Mouse (Mus musculus) olfactory bulb, adult 2 months (tissue): Measurements from ENCODE around the gene Synj1. TPM values are rescaled to one million over a fixed set of nuclear protein-coding genes. Genes with fewer than 3 reads are reported as not detected.

Experiments used
- H3K27ac ChIP-seq: fragments of 200-500 bp; 2 replicates; pipeline ENCODE4 v1.5.1; 2012; ENCODE audit warnings: low read depth, low read length; ENCODE audit not compliant: insufficient read depth
- H3K4me1 ChIP-seq: fragments of 200-500 bp; 2 replicates; pipeline ENCODE4 v1.6.1; 2012; ENCODE audit warnings: low read length; ENCODE audit not compliant: control insufficient read depth, insufficient read depth
- H3K4me3 ChIP-seq: fragments of 200-500 bp; 2 replicates; pipeline ENCODE4 v1.5.1; 2012; ENCODE audit warnings: mild to moderate bottlenecking, low read depth, low read length, moderate library complexity; ENCODE audit not compliant: insufficient read depth
- CTCF ChIP-seq: fragments of 200-500 bp; IDR thresholded peaks from 2 replicates; pipeline ENCODE4 v1.5.1; 2012; ENCODE audit warnings: low read depth, mild to moderate bottlenecking, low read length, moderate library complexity; ENCODE audit not compliant: insufficient read depth
- POLR2A ChIP-seq: fragments of 200-500 bp; IDR thresholded peaks from 2 replicates; pipeline ENCODE4 v1.6.1; 2012; ENCODE audit warnings: mild to moderate bottlenecking, low read depth, low read length, moderate library complexity; ENCODE audit not compliant: insufficient read depth
- WGBS: fragments of 180-500 bp; shearing (Covaris S2); methylation state at CpG from one replicate; pipeline ENCODE4 v1.1.7; 2018; 5-methylcytosine and 5-hydroxymethylcytosine counted together
- polyA plus RNA-seq: library from polyadenylated mRNA; stranded (reverse); fragments of >200 nt; gene quantifications from 2 replicates; pipeline ENCODE4 v1.2.4, GENCODE M21; 2012; ENCODE audit warnings: low replicate concordance; ENCODE audit not compliant: missing spikeins, insufficient read depth, insufficient read length

Gene Synj1
- polyA plus RNA-seq, 1 experiment, result 252 TPM

DNA sequence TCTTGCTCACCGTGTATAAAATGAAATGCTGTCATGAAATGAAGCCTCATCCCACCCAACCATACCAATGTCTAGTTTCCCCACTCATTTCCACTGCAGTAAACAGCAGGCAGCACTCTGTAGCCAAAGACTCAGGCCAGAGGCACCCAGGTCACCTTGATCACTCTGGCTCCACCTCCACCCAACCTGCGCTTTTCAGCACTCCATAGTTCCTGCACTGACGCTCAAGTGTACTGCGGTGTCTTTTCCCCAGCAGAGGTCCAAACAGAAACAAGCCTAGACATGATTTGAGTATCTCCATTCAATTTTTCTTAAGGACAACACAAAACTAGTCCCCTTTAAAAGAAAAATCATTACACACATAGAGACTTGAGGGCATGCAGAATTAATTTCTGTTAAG is 8.4 kb upstream of the Synj1 start:
- no peak for TF ChIP-seq POLR2A
- no peak for TF ChIP-seq CTCF
- WGBS, result 94% methylated on average over 4 of the region's 4 CpGs
- H3K4me3 ChIP-seq, result no peak overlapping the region

DNA sequence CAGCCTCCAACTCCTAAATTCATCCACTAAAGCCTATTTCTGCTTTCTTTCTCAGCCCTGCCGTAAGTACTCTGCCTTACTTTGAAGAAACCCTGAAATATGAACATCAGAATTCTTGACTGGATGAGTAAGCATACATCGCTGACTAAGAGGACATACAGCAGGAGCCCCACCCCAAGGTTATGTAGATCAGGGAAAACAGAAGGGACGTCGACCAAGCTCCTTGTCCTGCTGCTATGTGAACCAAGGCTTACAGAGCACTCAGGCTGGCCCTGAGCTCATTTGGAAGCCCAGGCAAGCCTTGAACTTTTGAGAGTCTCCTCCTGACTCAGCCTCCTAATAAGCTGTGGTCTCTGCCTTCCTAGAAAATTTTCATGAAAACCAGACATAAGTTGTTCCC is 4.7 kb upstream of the Synj1 start:
- no peak for TF ChIP-seq CTCF
- TF ChIP-seq POLR2A, result no peak
- WGBS, result 84% methylated on average over 4 of the region's 4 CpGs
- Histone ChIP-seq H3K4me1 (no peaks in the 10 kb centered on the region), H3K4me3 (no peak overlapping the region), H3K27ac (no peak overlapping the region)

More for the DNA sequence above, 8.4 kb upstream of the Synj1 start:
- no peaks in the 10 kb centered on the region for H3K4me1 ChIP-seq
- no peak overlapping the region for H3K27ac ChIP-seq

DNA sequence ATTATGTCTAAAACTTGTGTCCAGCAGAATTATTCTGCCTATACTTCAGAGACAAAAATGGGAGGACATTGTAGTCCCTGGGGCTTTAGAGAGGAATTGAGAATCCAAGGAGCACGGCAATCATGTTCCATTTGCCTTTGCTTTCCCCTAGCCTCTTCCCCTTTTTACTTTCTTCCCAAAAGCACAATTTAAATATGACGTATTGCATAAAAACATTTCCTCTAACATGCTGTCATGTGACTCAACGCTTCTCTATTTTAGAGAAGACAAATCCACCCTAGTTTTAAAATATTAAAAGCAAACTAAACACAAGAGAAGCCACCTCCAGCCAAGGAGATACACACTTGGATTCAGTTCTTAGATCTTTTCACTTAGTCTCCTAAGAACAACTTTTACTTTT is 739 bp upstream of the Synj1 start:
- 9% methylated on average over 3 of the region's 3 CpGs for WGBS
- peak overlapping the region; percentile 69 for H3K4me3 ChIP-seq
- TF ChIP-seq POLR2A, result no peak
- no peak for TF ChIP-seq CTCF
- H3K27ac ChIP-seq, result peak overlapping the region; percentile 87
- H3K4me1 ChIP-seq, result peaks cover 3% of the 10 kb centered on the region

DNA sequence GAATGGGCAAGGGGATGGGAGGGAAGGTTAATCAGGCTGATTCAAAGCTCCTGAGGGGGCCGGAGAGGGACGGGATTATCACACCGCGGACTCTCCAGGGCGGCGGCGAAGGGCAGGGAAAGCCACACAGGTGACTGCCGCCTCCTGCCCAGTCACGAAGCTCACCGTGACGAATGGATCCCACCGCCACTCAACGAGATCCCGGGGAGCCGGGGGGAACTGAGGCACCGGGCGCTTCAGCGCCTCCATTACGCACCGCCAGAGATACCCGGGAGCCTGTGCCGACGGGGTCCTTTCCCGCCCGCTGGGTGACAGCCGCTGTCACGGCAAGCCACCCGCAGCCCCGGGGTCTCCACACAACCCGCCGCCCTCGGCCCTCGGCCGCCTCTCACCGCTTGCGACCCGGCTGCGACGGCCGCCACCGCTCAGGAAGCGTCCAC is 507 bp downstream of the Synj1 start:
- TF ChIP-seq POLR2A (no peak), CTCF (no peak)
- under 1% methylated on average over 42 of the region's 42 CpGs for WGBS
- peak overlapping the region; percentile 69 for H3K4me3 ChIP-seq
- H3K27ac ChIP-seq, result peak overlapping the region; percentile 59
- peaks cover 3% of the 10 kb centered on the region for H3K4me1 ChIP-seq

DNA sequence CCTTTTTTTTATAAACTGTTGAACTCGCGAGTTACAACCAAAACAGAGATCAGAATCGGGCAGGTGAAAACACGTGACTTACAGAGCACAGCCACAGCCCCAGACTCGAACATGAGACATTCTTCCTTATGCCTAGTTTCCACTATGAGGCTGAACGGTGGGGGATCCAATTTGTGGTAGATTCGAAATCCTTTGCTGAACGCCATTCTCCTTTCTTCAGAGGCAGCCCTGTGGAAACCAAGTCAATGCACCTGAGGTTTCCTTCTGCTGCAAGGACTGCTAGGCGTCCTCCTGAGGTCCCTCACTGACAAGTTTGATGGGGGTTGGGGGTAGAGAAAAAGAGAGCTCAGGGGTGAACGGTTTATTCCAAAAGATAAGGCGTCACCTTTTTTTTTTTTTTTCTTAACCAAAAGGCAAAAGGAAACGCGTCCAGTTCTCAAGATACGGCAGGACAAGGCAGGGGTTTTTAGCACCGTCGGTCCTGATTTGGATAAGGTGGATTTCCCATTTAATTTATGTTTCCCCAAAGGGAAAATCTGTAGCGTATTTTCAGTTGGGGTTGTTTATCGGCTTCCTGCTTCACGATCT is 1.1 kb downstream of the Synj1 start:
- WGBS, result under 1% methylated on average over 19 of the region's 19 CpGs
- H3K27ac ChIP-seq, result peak overlapping the region; percentile 59

DNA sequence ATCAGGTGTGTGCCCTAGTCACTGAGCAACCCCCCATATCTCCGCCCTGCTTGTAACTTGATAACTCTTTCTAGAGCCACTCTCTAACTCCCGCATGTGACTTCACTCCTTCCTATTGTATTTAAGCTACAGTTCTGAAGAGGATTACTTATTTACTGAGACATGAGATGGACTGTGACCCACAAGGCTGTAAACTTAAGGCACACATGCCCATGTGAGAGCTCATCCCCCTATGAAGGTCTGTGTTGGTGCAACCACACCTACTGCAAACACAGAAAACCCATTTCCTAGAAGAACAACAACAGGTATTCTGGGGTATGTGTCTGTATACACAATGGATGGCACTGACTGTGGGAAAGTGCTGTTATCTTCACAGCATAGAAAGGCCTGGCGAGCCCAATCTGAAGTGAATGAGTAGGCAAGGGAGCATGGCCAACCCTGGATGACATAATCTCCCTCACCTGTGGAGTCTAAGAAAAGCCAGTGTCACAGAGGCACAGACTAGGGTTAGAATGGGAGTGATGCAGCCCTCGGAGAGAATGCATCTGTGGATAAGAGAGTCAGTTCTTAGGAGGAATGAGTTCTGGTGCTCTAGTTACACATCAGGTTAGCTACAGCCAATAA is 6.1 kb downstream of the Synj1 start:
- H3K4me1 ChIP-seq, result peaks cover 3% of the 10 kb centered on the region
- no peak overlapping the region for H3K4me3 ChIP-seq
- no peak overlapping the region for H3K27ac ChIP-seq
- no peak for TF ChIP-seq POLR2A
- no peak for TF ChIP-seq CTCF
- WGBS, result 92% methylated on average over 4 of the region's 4 CpGs

More for the DNA sequence above, 1.1 kb downstream of the Synj1 start:
- no peak for TF ChIP-seq POLR2A
- no peak for TF ChIP-seq CTCF
- H3K4me3 ChIP-seq, result peak overlapping the region; percentile 69
- peaks cover 3% of the 10 kb centered on the region for H3K4me1 ChIP-seq

DNA sequence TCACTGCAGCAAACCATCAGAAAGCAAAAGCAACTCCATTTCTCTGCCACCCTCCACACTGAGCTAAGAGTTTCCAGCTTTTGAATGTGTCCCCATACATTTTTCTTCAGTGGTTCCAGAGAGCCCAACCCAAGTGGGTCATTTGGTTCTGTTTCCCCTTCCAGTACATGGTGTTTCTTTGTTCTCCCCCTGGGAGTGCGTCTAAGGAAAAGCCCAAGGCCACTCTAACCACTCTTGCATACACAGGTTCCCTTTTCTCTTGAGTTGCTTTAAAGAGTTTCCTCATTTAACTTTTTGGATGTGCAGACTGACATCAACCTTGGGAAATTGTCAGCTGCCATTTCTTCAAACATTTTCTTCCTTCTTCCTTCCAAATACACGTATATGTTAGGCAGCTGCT is 10.0 kb downstream of the Synj1 start:
- TF ChIP-seq CTCF, result no peak
- TF ChIP-seq POLR2A, result no peak
- WGBS, result 83% methylated on average over 2 of the region's 2 CpGs
- H3K27ac ChIP-seq, result no peak overlapping the region
- peaks cover 4% of the 10 kb centered on the region for H3K4me1 ChIP-seq
- no peak overlapping the region for H3K4me3 ChIP-seq

DNA sequence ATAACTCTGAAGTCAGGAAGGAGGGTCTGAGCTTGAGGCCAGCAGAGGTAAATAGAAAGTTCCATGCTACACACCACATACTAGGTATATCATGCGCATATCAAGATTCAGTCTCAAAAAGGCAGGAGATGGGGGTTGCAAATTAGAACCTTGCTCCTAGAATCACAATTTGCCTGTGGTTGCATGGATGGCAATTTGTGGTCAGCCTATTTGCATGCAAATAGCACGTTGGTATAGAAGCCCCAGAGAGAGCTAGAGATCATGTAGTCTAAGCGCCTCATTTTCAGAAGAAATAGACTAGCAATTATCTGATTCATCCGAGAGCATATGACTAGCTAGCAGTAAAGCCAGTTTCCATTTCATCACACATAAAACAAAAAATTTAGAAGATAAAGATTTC is 11.3 kb downstream of the Synj1 start:
- TF ChIP-seq CTCF, result no peak
- TF ChIP-seq POLR2A, result no peak
- Histone ChIP-seq H3K4me1 (peaks cover 6% of the 10 kb centered on the region), H3K27ac (peak overlapping the region; percentile 27; the same call in 1 of the 2 replicates), H3K4me3 (no peak overlapping the region)
- 34% methylated on average over 4 of the region's 4 CpGs for WGBS

DNA sequence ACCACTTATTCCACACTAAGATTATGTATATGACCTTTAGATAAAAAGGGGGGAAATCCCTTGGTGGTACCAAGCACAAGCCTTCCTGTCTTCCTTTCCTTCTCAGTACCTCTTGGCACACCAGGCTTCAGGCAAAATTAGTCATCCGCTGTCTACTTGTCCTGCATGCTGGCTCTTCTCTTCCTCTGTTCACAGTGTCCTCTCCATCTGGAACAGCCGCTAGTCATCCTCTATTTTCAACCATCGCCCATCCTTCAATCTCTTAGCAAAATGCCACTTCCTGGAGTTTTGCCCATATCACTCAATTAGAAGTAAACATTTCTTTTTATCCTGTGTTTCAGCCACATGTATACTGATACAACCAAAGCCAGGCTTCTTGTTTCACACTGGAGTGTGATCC is 13.3 kb downstream of the Synj1 start:
- no peak overlapping the region for H3K27ac ChIP-seq
- H3K4me3 ChIP-seq, result no peak overlapping the region
- 77% methylated on average over 3 of the region's 3 CpGs for WGBS
- TF ChIP-seq POLR2A (no peak), CTCF (no peak)
- peaks cover 7% of the 10 kb centered on the region for H3K4me1 ChIP-seq
